Mouse (Mus musculus): Measurements from ENCODE around the gene Camsap2. TPM values are rescaled to one million over a fixed set of nuclear protein-coding genes. Genes with fewer than 3 reads are reported as not detected.

The Camsap2 gene
- polyA plus RNA-seq, 1 experiment from 2014 or later = 20.0 TPM

DNA sequence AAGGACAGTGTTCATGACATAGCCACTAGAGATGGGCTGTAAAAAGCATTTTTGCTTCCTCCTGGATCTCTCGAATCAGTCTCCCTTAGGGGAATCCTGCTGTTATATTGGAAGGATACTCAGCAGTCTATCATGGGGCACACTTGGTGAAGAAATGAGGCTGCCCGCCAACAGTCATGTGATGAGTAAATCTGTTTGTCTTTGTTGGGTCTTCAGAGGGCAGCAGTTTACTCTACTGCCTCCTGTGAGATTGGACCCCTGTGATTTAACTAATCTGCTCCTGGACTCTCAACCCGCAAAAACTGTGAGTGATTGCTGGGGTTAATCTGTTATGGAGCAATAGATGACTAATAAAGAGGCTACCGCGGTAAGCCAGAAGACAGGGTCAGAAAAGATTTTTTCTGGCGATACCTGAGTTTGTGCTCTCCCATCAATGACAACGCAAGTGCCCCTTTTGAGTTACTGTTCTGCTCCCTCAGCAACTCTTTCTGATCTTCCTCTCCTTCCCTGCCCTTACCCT, 13.0 kb upstream of the Camsap2 start:
- no peaks in the 10 kb centered on the region for H3K27me3 ChIP-seq (ENCODE audit: insufficient read depth, low read length)
- H3K9ac ChIP-seq = no peak overlapping the region
- ATAC-seq (ENCODE audit: insufficient read depth) (no peak), DNase-seq (no peak)
- H3K4me2 ChIP-seq = no peak overlapping the region
- no peak overlapping the region for H3K27ac ChIP-seq (ENCODE audit: low read depth)
- no peaks in the 10 kb centered on the region for H3K36me3 ChIP-seq (ENCODE audit: insufficient read depth)
- TF ChIP-seq CTCF (IDR thresholded peaks at IDR 0.05; ENCODE audit: low read depth) = no peak
- peaks cover 12% of the 10 kb centered on the region for H3K4me1 ChIP-seq (ENCODE audit: insufficient read depth)
- WGBS = 66% methylated on average over 7 of the region's 7 CpGs
- no peaks in the 10 kb centered on the region for H3K9me3 ChIP-seq (ENCODE audit: low read depth, low read length)
- H3K4me3 ChIP-seq (ENCODE audit: low read depth, low read length) = no peak overlapping the region

DNA sequence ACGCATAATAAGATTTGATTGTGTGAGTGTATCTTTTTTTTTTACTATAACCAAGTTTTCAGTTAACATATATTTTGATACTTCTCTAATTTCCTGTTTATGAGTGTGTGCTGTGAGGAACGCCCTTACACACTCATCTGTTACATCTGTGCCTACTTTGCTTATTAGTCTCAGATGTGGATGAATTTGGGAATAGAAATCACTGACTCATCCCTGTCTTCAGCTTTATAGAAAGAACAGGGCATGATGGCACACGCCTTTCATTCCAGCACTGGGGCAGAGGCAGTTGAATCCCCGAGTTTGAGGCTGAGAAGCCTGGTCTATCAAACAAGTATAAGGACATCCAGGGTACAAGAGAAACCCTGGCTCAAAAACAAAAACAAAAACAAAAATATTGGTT, 9.7 kb upstream of the Camsap2 start:
- Histone ChIP-seq H3K4me2 (no peak overlapping the region), H3K27ac (ENCODE audit: low read depth) (no peak overlapping the region), H3K36me3 (ENCODE audit: insufficient read depth) (no peaks in the 10 kb centered on the region), H3K9ac (no peak overlapping the region), H3K4me3 (ENCODE audit: low read depth, low read length) (no peak overlapping the region), H3K4me1 (ENCODE audit: insufficient read depth) (peaks cover 4% of the 10 kb centered on the region; the same call in 1 of the 2 replicates), H3K27me3 (ENCODE audit: insufficient read depth, low read length) (no peaks in the 10 kb centered on the region), H3K9me3 (ENCODE audit: low read depth, low read length) (no peaks in the 10 kb centered on the region)
- no peak for TF ChIP-seq CTCF (IDR thresholded peaks at IDR 0.05; ENCODE audit: low read depth)
- ATAC-seq (ENCODE audit: insufficient read depth) = no peak
- WGBS = 66% methylated on average over 4 of the region's 4 CpGs
- DNase-seq = no peak

DNA sequence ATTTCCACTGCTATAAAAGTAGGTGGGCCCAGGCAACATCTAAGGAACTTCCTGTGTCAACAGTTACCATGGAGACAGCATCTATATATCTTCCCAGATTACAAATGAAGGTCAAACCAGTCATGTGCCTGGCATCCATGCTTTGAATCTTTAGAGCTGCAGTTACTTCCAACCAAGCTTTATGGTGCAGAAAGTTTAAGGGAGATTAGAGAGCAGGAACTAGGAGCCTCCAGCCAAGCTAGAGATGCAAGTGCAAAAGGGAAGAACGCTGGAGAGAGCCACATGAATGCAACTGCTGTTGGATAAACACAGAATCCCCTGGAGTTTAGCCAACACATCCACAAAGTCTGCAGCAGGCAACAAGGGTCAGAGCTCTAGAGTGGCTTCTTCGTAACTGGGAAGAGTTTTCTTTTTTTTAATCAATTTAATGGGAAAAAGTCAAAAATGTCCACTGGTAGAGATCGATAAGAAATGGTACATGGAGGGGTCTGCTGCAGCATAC, 4.8 kb upstream of the Camsap2 start:
- H3K9me3 ChIP-seq (ENCODE audit: low read depth, low read length) = no peaks in the 10 kb centered on the region
- 33% methylated on average over 3 of the region's 3 CpGs for WGBS
- peak; percentile 81 for DNase-seq

DNA sequence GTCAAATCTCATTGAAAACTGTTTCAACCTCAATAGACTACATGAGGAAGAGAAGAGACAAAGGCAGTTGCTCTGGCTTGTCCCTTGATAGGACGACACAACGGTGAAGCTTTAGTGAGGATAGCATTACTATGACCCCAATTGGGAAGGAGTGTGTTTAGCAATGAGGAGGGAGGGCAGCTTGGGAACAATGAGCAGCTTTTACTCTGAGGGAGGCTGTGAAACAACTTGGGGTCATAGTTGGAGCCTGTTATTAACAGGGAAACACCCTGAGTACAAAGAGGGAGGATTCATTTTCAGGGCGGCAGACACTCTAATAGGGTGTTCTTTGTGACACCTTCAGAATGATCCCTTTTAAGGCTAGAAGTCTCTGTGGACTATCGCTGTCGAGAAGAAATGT, 2.2 kb upstream of the Camsap2 start:
- Histone ChIP-seq H3K27ac (ENCODE audit: low read depth) (no peak overlapping the region), H3K4me1 (ENCODE audit: insufficient read depth) (peaks cover 21% of the 10 kb centered on the region), H3K9me3 (ENCODE audit: low read depth, low read length) (no peaks in the 10 kb centered on the region), H3K36me3 (ENCODE audit: insufficient read depth) (no peaks in the 10 kb centered on the region), H3K9ac (no peak overlapping the region), H3K27me3 (ENCODE audit: insufficient read depth, low read length) (no peaks in the 10 kb centered on the region), H3K4me3 (ENCODE audit: low read depth, low read length) (no peak overlapping the region), H3K4me2 (no peak overlapping the region)
- WGBS = 75% methylated on average over 5 of the region's 5 CpGs
- no peak for TF ChIP-seq CTCF (IDR thresholded peaks at IDR 0.05; ENCODE audit: low read depth)
- no peak for DNase-seq
- ATAC-seq (ENCODE audit: insufficient read depth) = no peak

More for the DNA sequence above, 4.8 kb upstream of the Camsap2 start:
- Histone ChIP-seq H3K27ac (ENCODE audit: low read depth) (no peak overlapping the region), H3K27me3 (ENCODE audit: insufficient read depth, low read length) (no peaks in the 10 kb centered on the region), H3K36me3 (ENCODE audit: insufficient read depth) (no peaks in the 10 kb centered on the region), H3K4me2 (no peak overlapping the region), H3K9ac (no peak overlapping the region), H3K4me1 (ENCODE audit: insufficient read depth) (peaks cover 11% of the 10 kb centered on the region; the same call in 1 of the 2 replicates), H3K4me3 (ENCODE audit: low read depth, low read length) (no peak overlapping the region)
- no peak for ATAC-seq (ENCODE audit: insufficient read depth)
- no peak for TF ChIP-seq CTCF (IDR thresholded peaks at IDR 0.05; ENCODE audit: low read depth)

DNA sequence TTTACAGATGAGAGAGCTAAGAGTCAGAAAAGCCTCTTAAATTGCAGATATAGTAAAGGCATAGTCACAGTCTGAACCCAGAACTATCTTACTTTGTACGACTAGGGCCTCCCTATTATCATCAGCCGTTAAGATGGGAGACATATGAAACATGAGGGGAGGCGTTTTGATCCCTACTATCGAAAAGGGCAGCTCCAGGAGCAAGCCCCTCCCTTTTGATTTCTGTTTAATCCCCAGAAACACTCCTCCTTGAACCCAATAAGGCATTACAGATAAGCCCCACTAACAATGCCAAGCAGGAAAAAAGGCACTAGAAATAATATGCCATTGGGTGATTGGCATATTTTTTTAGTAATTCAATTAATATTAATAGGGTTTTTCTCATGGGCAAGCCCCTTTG, 1.2 kb upstream of the Camsap2 start:
- H3K4me2 ChIP-seq = no peak overlapping the region; the same call in 1 of the 2 replicates
- WGBS = 45% methylated on average over 4 of the region's 4 CpGs

DNA sequence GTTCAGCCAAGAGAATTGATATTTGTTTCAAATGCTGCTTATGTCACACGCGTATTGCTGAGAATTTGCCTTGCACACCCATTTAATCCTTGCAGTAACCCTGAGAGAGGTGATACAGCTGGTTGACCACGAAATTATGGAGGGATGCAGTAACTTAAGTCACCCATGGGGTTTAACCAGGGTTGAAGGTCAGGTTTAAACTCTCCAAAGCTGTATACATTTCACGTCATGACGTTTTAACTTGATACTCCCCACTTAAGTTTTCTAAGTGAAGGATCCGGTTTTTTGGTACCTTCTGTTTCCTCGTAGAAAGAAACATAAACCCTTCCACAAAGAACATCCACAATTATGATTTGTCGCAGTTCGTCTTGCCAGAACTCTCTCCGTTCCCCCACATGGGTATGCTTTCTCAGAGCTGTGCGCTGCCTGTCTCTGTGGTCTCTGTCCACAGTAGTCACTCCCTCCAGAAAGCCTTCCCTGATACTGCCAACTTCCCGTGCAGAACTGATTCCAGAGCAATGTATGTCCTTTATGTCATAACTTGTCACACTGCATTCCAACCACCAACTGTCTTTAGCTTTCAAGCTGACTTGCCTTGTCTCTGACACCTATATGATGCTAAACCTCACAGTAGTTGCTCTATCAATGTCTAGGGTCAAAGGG, 600 bp upstream of the Camsap2 start:
- Histone ChIP-seq H3K27ac (ENCODE audit: low read depth) (peak overlapping the region; percentile 97), H3K4me2 (peak overlapping the region; percentile 83), H3K4me1 (ENCODE audit: insufficient read depth) (peaks cover 23% of the 10 kb centered on the region), H3K4me3 (ENCODE audit: low read depth, low read length) (peak overlapping the region; percentile 94), H3K36me3 (ENCODE audit: insufficient read depth) (no peaks in the 10 kb centered on the region), H3K27me3 (ENCODE audit: insufficient read depth, low read length) (no peaks in the 10 kb centered on the region), H3K9me3 (ENCODE audit: low read depth, low read length) (no peaks in the 10 kb centered on the region), H3K9ac (peak overlapping the region; percentile 94)
- TF ChIP-seq CTCF (IDR thresholded peaks at IDR 0.05; ENCODE audit: low read depth) = no peak
- ATAC-seq (ENCODE audit: insufficient read depth) (peak; percentile 35), DNase-seq (no peak)
- WGBS = 4% methylated on average over 12 of the region's 12 CpGs

More for the DNA sequence above, 1.2 kb upstream of the Camsap2 start:
- Histone ChIP-seq H3K27ac (ENCODE audit: low read depth) (no peak overlapping the region), H3K9me3 (ENCODE audit: low read depth, low read length) (no peaks in the 10 kb centered on the region), H3K4me1 (ENCODE audit: insufficient read depth) (peaks cover 23% of the 10 kb centered on the region), H3K9ac (no peak overlapping the region), H3K27me3 (ENCODE audit: insufficient read depth, low read length) (no peaks in the 10 kb centered on the region), H3K4me3 (ENCODE audit: low read depth, low read length) (no peak overlapping the region), H3K36me3 (ENCODE audit: insufficient read depth) (no peaks in the 10 kb centered on the region)
- no peak for ATAC-seq (ENCODE audit: insufficient read depth)
- DNase-seq = no peak
- TF ChIP-seq CTCF (IDR thresholded peaks at IDR 0.05; ENCODE audit: low read depth) = no peak

DNA sequence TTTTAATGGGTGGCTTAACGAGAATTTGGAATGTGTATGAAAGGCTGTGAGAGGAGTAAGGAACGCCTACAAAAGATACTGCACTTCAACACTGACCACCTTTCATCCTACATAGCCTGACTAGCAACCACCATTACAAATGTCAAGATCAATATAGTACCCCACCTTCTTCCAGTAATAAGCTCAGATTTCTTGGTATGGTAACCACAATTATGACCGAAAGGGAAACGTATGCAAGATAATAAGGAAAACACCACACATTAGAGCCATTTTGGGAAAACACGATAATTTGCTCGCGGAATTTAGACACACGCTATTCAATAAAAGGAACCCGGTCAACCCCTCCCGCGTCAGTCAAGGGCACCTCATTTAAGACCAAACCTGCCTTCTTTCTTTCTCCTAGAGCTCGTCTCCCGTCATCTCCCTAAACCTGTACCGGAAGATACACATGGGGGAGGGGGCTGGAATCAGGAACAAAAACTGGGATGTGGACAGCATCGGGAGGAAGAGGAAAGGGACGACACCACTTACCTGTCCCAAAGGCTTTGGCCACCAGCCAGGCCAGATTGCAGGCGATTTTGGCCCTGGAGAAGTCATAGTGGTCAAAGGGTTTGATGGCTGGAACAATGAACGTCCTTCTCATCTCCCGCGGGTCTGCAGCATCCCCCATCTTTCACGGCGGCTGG, 993 bp downstream of the Camsap2 start:
- Histone ChIP-seq H3K36me3 (ENCODE audit: insufficient read depth) (no peaks in the 10 kb centered on the region), H3K4me2 (peak overlapping the region; percentile 83), H3K27ac (ENCODE audit: low read depth) (peak overlapping the region; percentile 97), H3K4me3 (ENCODE audit: low read depth, low read length) (peak overlapping the region; percentile 94), H3K9me3 (ENCODE audit: low read depth, low read length) (no peaks in the 10 kb centered on the region), H3K27me3 (ENCODE audit: insufficient read depth, low read length) (no peaks in the 10 kb centered on the region), H3K4me1 (ENCODE audit: insufficient read depth) (peaks cover 16% of the 10 kb centered on the region), H3K9ac (peak overlapping the region; percentile 94)
- under 1% methylated on average over 22 of the region's 22 CpGs for WGBS
- no peak for TF ChIP-seq CTCF (IDR thresholded peaks at IDR 0.05; ENCODE audit: low read depth)
- ATAC-seq (ENCODE audit: insufficient read depth) (no peak), DNase-seq (no peak)

Measured in lung, embryonic 14.5 days (tissue).